Mouse (Mus musculus) CH12.LX (cell line): Measurements from ENCODE around the gene Mknk1. TPM values are rescaled to one million over a fixed set of nuclear protein-coding genes. Genes with fewer than 3 reads are reported as not detected.

Experiments
- DNase-seq: peaks from one replicate; pipeline ENCODE4 v3.0.0-alpha.2; 2013; ENCODE audit errors: extremely low read depth
- H3K27ac ChIP-seq: 2 replicates; pipeline ENCODE4 v1.5.1; 2012; ENCODE audit warnings: low read depth, mild to moderate bottlenecking, control low read depth, moderate library complexity; ENCODE audit not compliant: insufficient read depth
- H3K27me3 ChIP-seq: replicated peaks from 2 replicates; pipeline ENCODE3; 2012; ENCODE audit warnings: inconsistent platforms
- H3K36me3 ChIP-seq, 2 experiments: replicated peaks in 1 of 2; 2 replicates each; pipeline versions ENCODE3 to v1.6.1; 2012; ENCODE audit warnings: inconsistent platforms in 1 of 2, low read length in 1 of 2, mild to moderate bottlenecking in 1 of 2, mixed read lengths in 1 of 2, moderate library complexity in 1 of 2; ENCODE audit not compliant: control insufficient read depth in 1 of 2, insufficient read depth in 1 of 2
- H3K4me1 ChIP-seq, 2 experiments: 2 replicates each; pipeline ENCODE4 v1.6.1; 2012; ENCODE audit warnings: inconsistent platforms in 1 of 2, moderate library complexity in 1 of 2; ENCODE audit not compliant: insufficient read depth in 2 of 2, control insufficient read depth in 1 of 2
- H3K4me2 ChIP-seq: 2 replicates; pipeline ENCODE4 v1.6.1; 2012; ENCODE audit warnings: low read depth, mild to moderate bottlenecking, control low read depth; ENCODE audit not compliant: poor library complexity, insufficient read depth, severe bottlenecking
- H3K4me3 ChIP-seq, 3 experiments: fragments of 150-350 bp in 1 of 3; sonication (generic) in 1 of 3; replicated peaks in 1 of 3; 2 replicates each; pipeline versions ENCODE3 to v1.5.1; 2011 to 2012; ENCODE audit warnings: low read depth in 2 of 3, low read length in 2 of 3, mild to moderate bottlenecking in 2 of 3, moderate library complexity in 2 of 3, control low read depth in 1 of 3, improper control_type of control experiment in 1 of 3, inconsistent platforms in 1 of 3, mixed read lengths in 1 of 3; ENCODE audit not compliant: poor library complexity in 1 of 3
- H3K79me2 ChIP-seq: replicated peaks from 2 replicates; pipeline ENCODE4 v1.6.1; 2012; ENCODE audit warnings: mild to moderate bottlenecking, moderate library complexity; ENCODE audit not compliant: control insufficient read depth, poor library complexity, insufficient read depth, severe bottlenecking; ENCODE audit errors: extremely low read depth
- H3K9ac ChIP-seq: 2 replicates; pipeline ENCODE4 v1.6.1; 2012; ENCODE audit warnings: low read depth, mild to moderate bottlenecking, control low read depth, moderate library complexity; ENCODE audit not compliant: insufficient read depth
- H3K9me3 ChIP-seq: replicated peaks from 2 replicates; pipeline ENCODE3; 2012; ENCODE audit warnings: low read length, inconsistent platforms, mixed read lengths
- CHD1 ChIP-seq: IDR thresholded peaks from 2 replicates; pipeline ENCODE4 v1.6.1; 2012; ENCODE audit warnings: low read depth, low read length, improper control_type of control experiment, inconsistent platforms
- CHD2 ChIP-seq: IDR thresholded peaks from 2 replicates; pipeline ENCODE4 v1.6.1; 2011; ENCODE audit warnings: low read length, improper control_type of control experiment
- CTCF ChIP-seq, 2 experiments: IDR thresholded peaks in 1 of 2; conservative IDR thresholded peaks in 1 of 2; 2 replicates each; pipeline ENCODE4 v1.5.1; 2011 to 2012; ENCODE audit warnings: low read depth in 2 of 2, low read length in 2 of 2, improper control_type of control experiment in 1 of 2, inconsistent platforms in 1 of 2, mild to moderate bottlenecking in 1 of 2, moderate library complexity in 1 of 2
- E2F4 ChIP-seq: IDR thresholded peaks from 2 replicates; pipeline ENCODE4 v1.6.1; 2011; ENCODE audit warnings: low read depth, low read length, improper control_type of control experiment; ENCODE audit not compliant: insufficient replicate concordance
- EP300 ChIP-seq: IDR thresholded peaks from 2 replicates; pipeline ENCODE4 v1.6.1; 2011; ENCODE audit warnings: low read length, improper control_type of control experiment
- ETS1 ChIP-seq: conservative IDR thresholded peaks from 2 replicates; pipeline ENCODE4 v1.6.1; 2012; ENCODE audit warnings: low read depth, mild to moderate bottlenecking, inconsistent platforms, low read length, improper control_type of control experiment, moderate library complexity
- GABPA ChIP-seq: IDR thresholded peaks from 2 replicates; pipeline ENCODE4 v1.6.1; 2012; ENCODE audit warnings: low read depth, low read length, improper control_type of control experiment, inconsistent platforms; ENCODE audit not compliant: insufficient replicate concordance
- HCFC1 ChIP-seq: IDR thresholded peaks from 2 replicates; pipeline ENCODE4 v1.6.1; 2012; ENCODE audit warnings: low read depth, mild to moderate bottlenecking, inconsistent platforms, low read length, improper control_type of control experiment
- JUN ChIP-seq: IDR thresholded peaks from 2 replicates; pipeline ENCODE4 v1.6.1; 2011; ENCODE audit warnings: low read depth, mild to moderate bottlenecking, low read length, improper control_type of control experiment, moderate library complexity; ENCODE audit not compliant: insufficient read depth
- KAT2A ChIP-seq: IDR thresholded peaks from 2 replicates; pipeline ENCODE4 v1.6.1; 2012; ENCODE audit warnings: low read length, improper control_type of control experiment, inconsistent platforms; ENCODE audit not compliant: insufficient replicate concordance
- MAX ChIP-seq: IDR thresholded peaks from 2 replicates; pipeline ENCODE4 v1.6.1; 2011; ENCODE audit warnings: low read length, improper control_type of control experiment
- MEF2A ChIP-seq: IDR thresholded peaks from 2 replicates; pipeline ENCODE4 v1.6.1; 2014; ENCODE audit warnings: low read depth, mild to moderate bottlenecking, inconsistent platforms, low read length, improper control_type of control experiment, borderline replicate concordance
- MXI1 ChIP-seq: IDR thresholded peaks from 2 replicates; pipeline ENCODE4 v1.6.1; 2011; ENCODE audit warnings: mild to moderate bottlenecking, low read depth, low read length, improper control_type of control experiment
- MYC ChIP-seq: IDR thresholded peaks from 2 replicates; pipeline ENCODE4 v1.6.1; 2011; ENCODE audit warnings: low read depth, mild to moderate bottlenecking, improper control_type of control experiment, low read length
- NELFE ChIP-seq: IDR thresholded peaks from 2 replicates; pipeline ENCODE4 v1.6.1; 2011; ENCODE audit warnings: low read depth, low read length, improper control_type of control experiment
- NRF1 ChIP-seq: IDR thresholded peaks from 2 replicates; pipeline ENCODE4 v1.6.1; 2014; ENCODE audit warnings: low read depth, mild to moderate bottlenecking, inconsistent platforms, low read length, improper control_type of control experiment, moderate library complexity
- PAX5 ChIP-seq: IDR thresholded peaks from 2 replicates; pipeline ENCODE4 v1.6.1; 2012; ENCODE audit warnings: low read length, inconsistent platforms, mixed read lengths
- POLR2AphosphoS2 ChIP-seq: IDR thresholded peaks from 2 replicates; pipeline ENCODE4 v1.6.1; 2011; ENCODE audit warnings: low read depth, low read length, improper control_type of control experiment
- RAD21 ChIP-seq: IDR thresholded peaks from 2 replicates; pipeline ENCODE4 v1.6.1; 2011; ENCODE audit warnings: low read depth, mild to moderate bottlenecking, low read length, improper control_type of control experiment, moderate library complexity
- RCOR1 ChIP-seq: conservative IDR thresholded peaks from 2 replicates; pipeline ENCODE4 v1.6.1; 2012; ENCODE audit warnings: low read depth, mild to moderate bottlenecking, inconsistent platforms, low read length, improper control_type of control experiment
- SIN3A ChIP-seq: IDR thresholded peaks from 2 replicates; pipeline ENCODE4 v1.6.1; 2012; ENCODE audit warnings: low read length, improper control_type of control experiment, inconsistent platforms
- SMC3 ChIP-seq: IDR thresholded peaks from 2 replicates; pipeline ENCODE4 v1.6.1; 2011; ENCODE audit warnings: low read depth, low read length, improper control_type of control experiment
- TCF12 ChIP-seq: IDR thresholded peaks from 2 replicates; pipeline ENCODE4 v1.6.1; 2014; ENCODE audit warnings: low read depth, mild to moderate bottlenecking, inconsistent platforms, low read length, improper control_type of control experiment
- UBTF ChIP-seq: IDR thresholded peaks from 2 replicates; pipeline ENCODE4 v1.6.1; 2012; ENCODE audit warnings: low read depth, mild to moderate bottlenecking, inconsistent platforms, low read length, improper control_type of control experiment, moderate library complexity
- USF2 ChIP-seq: conservative IDR thresholded peaks from 2 replicates; pipeline ENCODE4 v1.6.1; 2011; ENCODE audit warnings: low read depth, low read length, improper control_type of control experiment
- ZC3H11A ChIP-seq: IDR thresholded peaks from 2 replicates; pipeline ENCODE4 v1.6.1; 2012; ENCODE audit warnings: low read depth, mild to moderate bottlenecking, inconsistent platforms, low read length, improper control_type of control experiment
- ZMIZ1 ChIP-seq: IDR thresholded peaks from 2 replicates; pipeline ENCODE4 v1.6.1; 2012; ENCODE audit warnings: low read depth, mild to moderate bottlenecking, inconsistent platforms, low read length, improper control_type of control experiment
- ZNF384 ChIP-seq: IDR thresholded peaks from 2 replicates; pipeline ENCODE4 v1.6.1; 2012; ENCODE audit warnings: low read depth, low read length, improper control_type of control experiment, inconsistent platforms
- dilution Hi-C: fragments of 300-500 bp; cut with MboI; formaldehyde crosslinking; loops from 2 replicates; pipeline ENCODE4 v1.14.3; 2020; ENCODE audit warnings: low sequenced_read_pairs; ENCODE audit not compliant: extremely low pct_unique_long_range_greater_than_20kb, extremely low pct_ligation_motif_present
- in situ Hi-C: fragments of 300-500 bp; cut with MboI; formaldehyde crosslinking; loops from 3 replicates; pipeline ENCODE4 v1.14.3; 2019; ENCODE audit warnings: low sequenced_read_pairs, low pct_ligation_motif_present, low pct_unique_long_range_greater_than_20kb, mixed read lengths
- polyA plus RNA-seq: library from polyadenylated mRNA; unstranded; fragments of >175 nt; gene quantifications from 2 replicates; pipeline ENCODE4 v1.2.1, GENCODE M21; 2012; ENCODE audit warnings: low read depth; ENCODE audit not compliant: insufficient read length
- total RNA-seq, 2 experiments: library from RNA; depleted of rRNA; stranded (reverse); fragments of 300-350 nt in 1 of 2; fragments of >200 nt in 1 of 2; gene quantifications; 2 replicates each; pipeline ENCODE4 v1.2.3; 2012 to 2014

Gene Mknk1
- total and polyA plus RNA-seq, 3 experiments, result 17.8 to 39.0 (median 31.5) TPM

DNA sequence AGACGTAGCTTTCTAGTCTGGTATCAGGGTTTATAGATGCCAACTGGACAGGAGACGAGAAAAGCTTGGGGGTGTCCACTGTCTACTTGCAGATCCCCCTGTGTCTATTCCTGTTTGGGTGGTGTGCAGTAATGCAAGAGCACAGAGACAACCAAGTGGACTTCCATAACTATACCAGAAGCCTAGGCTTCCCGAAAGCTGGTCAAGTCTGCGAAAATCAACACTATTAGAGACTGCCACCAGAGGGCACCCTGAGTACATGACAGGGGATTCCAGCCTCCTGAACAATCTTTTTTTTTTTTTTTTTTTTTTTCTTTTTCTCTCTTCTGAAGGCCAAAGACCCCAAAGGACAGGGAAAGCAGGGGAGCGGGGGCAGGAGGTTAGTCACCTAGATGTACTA lies 63.8 kb downstream of the Mknk1 start:
- no peak overlapping the region for H3K27ac ChIP-seq
- dilution Hi-C loops, result no loop called here
- H3K79me2 ChIP-seq, result no peaks in the 10 kb centered on the region
- no peaks in the 10 kb centered on the region for H3K36me3 ChIP-seq
- peak; percentile 66 for DNase-seq
- H3K4me1 ChIP-seq, result no peaks in the 10 kb centered on the region
- TF ChIP-seq USF2, result no peak
- TF ChIP-seq ETS1, result no peak
- TF ChIP-seq SIN3A, result no peak
- peak; percentile 65 for TF ChIP-seq ZC3H11A
- TF ChIP-seq E2F4, result no peak
- TF ChIP-seq MYC, result no peak
- TF ChIP-seq PAX5, result no peak
- TF ChIP-seq UBTF, result no peak
- no peak for TF ChIP-seq CHD2
- TF ChIP-seq RAD21, result peak; percentile 91
- TF ChIP-seq MXI1, result no peak
- no peak for TF ChIP-seq NELFE
- TF ChIP-seq SMC3, result peak; percentile 94
- no peak for TF ChIP-seq JUN
- TF ChIP-seq GABPA, result no peak
- no peak for TF ChIP-seq HCFC1
- no peak for TF ChIP-seq POLR2AphosphoS2
- TF ChIP-seq ZNF384, result peak; percentile 99
- TF ChIP-seq RCOR1, result no peak
- TF ChIP-seq MEF2A, result no peak
- no peak for TF ChIP-seq ZMIZ1
- no peak for TF ChIP-seq MAX
- TF ChIP-seq TCF12, result no peak
- TF ChIP-seq EP300, result no peak
- TF ChIP-seq CHD1, result no peak
- peak; percentile 39 to 95 for TF ChIP-seq CTCF (conservative IDR thresholded peaks at IDR 0.05 in 1 of 2, IDR thresholded peaks at IDR 0.05 in 1 of 2; ENCODE audit: low read depth in 2 of 2, low read length in 2 of 2)
- no peak for TF ChIP-seq NRF1
- no peak for TF ChIP-seq KAT2A
- H3K27me3 ChIP-seq, result peaks cover 86% of the 10 kb centered on the region
- H3K9ac ChIP-seq, result no peak overlapping the region
- no peaks in the 10 kb centered on the region for H3K9me3 ChIP-seq
- H3K4me3 ChIP-seq, result no peak overlapping the region
- in situ Hi-C loops, result loop anchor here (10.0 kb wide), 1 partner anchor 52 kb away; no protein-coding TSS in a partner anchor
- no peak overlapping the region for H3K4me2 ChIP-seq
